Mouse (Mus musculus): Measurements from ENCODE around the gene 2900026A02Rik.

DNA sequence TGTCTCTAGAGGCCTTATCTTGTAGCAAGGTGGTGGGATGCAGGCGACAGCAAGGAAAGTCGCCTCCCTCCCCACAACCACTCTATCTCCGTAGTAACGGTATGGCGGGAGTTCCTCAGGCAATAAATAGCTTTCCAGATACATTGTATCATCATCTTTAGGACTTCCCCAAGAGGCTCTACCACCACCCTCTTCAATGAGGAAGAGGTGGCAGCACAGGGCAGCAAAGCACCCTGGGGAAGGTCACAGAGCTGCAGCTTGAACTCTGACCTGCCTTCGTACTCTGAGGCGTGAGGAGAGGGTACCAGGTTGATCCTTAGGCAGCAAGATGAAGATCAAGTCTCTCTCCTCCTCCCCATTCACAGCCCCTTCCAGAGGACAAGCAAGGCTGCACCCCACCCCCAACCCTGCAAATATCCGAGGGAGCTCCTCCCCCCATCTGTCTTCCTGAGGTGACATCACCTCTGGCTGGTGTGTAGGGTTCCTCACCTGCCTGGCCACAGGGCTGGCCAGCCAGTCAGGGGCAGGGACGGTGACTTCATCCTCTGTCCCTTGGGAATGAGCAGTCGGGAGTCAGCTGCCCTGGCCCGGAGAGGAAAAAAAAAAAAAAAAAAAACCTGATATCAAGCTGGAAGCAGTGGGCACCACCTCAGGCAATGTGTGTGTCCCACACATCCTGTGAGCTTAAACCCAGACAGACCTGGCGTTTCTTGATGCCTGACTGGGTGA lies 98.5 kb downstream of the 2900026A02Rik start:
- TF ChIP-seq CTCF (IDR thresholded peaks at IDR 0.05; ENCODE audit: borderline replicate concordance, extremely low read depth, insufficient read depth, insufficient read length) (no peak), POLR2A (IDR thresholded peaks at IDR 0.05; ENCODE audit: borderline replicate concordance, extremely low read depth, insufficient read depth, insufficient read length, poor library complexity, severe bottlenecking) (no peak)

All from brain, embryonic 14.5 days (tissue).